Mouse (Mus musculus) forebrain, postnatal 0 days (tissue): ENCODE results near the gene Mthfsl. TPM values are rescaled to one million over a fixed set of nuclear protein-coding genes. Genes with fewer than 3 reads are reported as not detected.
A peak's percentile ranks its signal among the peaks of the same experiment; 100 is the strongest.
"Not testable (repeated sequence)": the region's sequence is repeated elsewhere in the genome, so short reads cannot be mapped to it uniquely, and the experiment has no call there.

Source experiments
- ATAC-seq: fragments of 200-750 bp; cut with Nextera tagmentation; 2 replicates; pipeline ENCODE4 v1.8.0; 2017; ENCODE audit warnings: mild to moderate bottlenecking, moderate library complexity
- DNase-seq: peaks from one replicate; pipeline ENCODE4 v3.0.0-alpha.2; 2015
- H3K27ac ChIP-seq: fragments of 300-500 bp; sonication (generic); 2 replicates; pipeline ENCODE4 v1.5.1; 2014; ENCODE audit warnings: low read depth, mild to moderate bottlenecking, antibody characterized with exemption, low read length, moderate library complexity, mixed read lengths
- H3K27me3 ChIP-seq: fragments of 300-500 bp; sonication (generic); 2 replicates; pipeline ENCODE4 v1.6.1; 2014; ENCODE audit warnings: mild to moderate bottlenecking, low read length, mixed read lengths; ENCODE audit not compliant: insufficient read depth
- H3K36me3 ChIP-seq: fragments of 300-500 bp; sonication (generic); 2 replicates; pipeline ENCODE4 v1.6.1; 2014; ENCODE audit warnings: mild to moderate bottlenecking, moderate library complexity; ENCODE audit not compliant: insufficient read depth
- H3K4me1 ChIP-seq: fragments of 300-500 bp; sonication (generic); 2 replicates; pipeline ENCODE4 v1.6.1; 2014; ENCODE audit warnings: antibody characterized with exemption; ENCODE audit not compliant: insufficient read depth
- H3K4me2 ChIP-seq: fragments of 300-500 bp; sonication (generic); 2 replicates; pipeline ENCODE4 v1.6.1; 2014; ENCODE audit warnings: low read depth, mild to moderate bottlenecking, moderate library complexity
- H3K4me3 ChIP-seq: fragments of 300-500 bp; sonication (generic); 2 replicates; pipeline ENCODE4 v1.5.1; 2014; ENCODE audit warnings: low read depth, low read length, mixed read lengths
- H3K9ac ChIP-seq: fragments of 300-500 bp; sonication (generic); 2 replicates; pipeline ENCODE4 v1.6.1; 2014; ENCODE audit warnings: mild to moderate bottlenecking
- H3K9me3 ChIP-seq: fragments of 300-500 bp; sonication (generic); 2 replicates; pipeline ENCODE4 v1.6.1; 2016; ENCODE audit warnings: low read length
- CTCF ChIP-seq: sonication (generic); IDR thresholded peaks from 2 replicates; pipeline ENCODE4 v1.5.1; 2016; ENCODE audit warnings: antibody characterized with exemption, control low read depth, low read depth
- WGBS: fragments of 180-500 bp; shearing (Covaris S2); extraction: QIAGEN DNeasy Blood & Tissue Kit; methylation state at CpG from one replicate; pipeline ENCODE4 v1.1.7; 2014; 5-methylcytosine and 5-hydroxymethylcytosine counted together
- polyA plus RNA-seq: library from polyadenylated mRNA; unstranded; fragments of >200 nt; fragmentation: Nextera tagmentation; extraction: Ambion mirVana; gene quantifications from 2 replicates; pipeline ENCODE4 v1.2.1, GENCODE M21; 2015
- total RNA-seq: library from RNA; depleted of rRNA; stranded (reverse); fragments of >200 nt; gene quantifications from 2 replicates; pipeline ENCODE4 v1.2.3, GENCODE M21; 2014; rRNA removed

Mthfsl gene
- total RNA-seq (11.2 and 14.8 TPM in 2 replicates), polyA plus RNA-seq (41.8 and 52.8 TPM in 2 replicates)

DNA sequence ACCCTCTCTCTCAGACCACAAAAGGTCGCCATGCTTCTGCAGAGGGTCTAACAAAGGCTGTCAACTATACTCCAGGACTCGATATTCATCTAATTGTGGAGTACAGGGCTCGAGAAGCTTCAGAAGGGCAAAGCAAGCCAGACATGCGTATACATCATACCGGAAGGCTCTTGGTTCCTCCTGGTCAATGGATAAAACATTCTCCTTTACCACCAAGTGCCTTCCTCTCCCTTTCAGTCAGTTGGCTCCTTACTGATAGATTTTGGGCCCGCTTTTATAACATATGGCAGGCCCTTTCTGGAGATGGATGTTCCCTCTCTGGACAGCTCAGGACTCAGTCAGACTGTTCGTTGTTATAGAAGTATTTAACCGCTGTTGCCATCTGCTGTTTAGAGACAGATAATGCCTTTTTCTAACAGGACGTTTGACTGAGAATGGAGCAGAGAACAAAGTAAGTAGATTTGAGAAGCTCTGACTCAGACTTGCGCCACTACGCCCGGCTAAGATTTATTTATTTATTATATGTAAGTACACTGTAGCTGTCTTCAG, at the start of gene Mthfsl:
Gene Mthfsl, minus strand, starts transcription at position 308 of the 549 bp plus-strand sequence.
- 14% methylated on average over 11 of the region's 12 CpGs for WGBS
- H3K9me3 ChIP-seq, H3K4me1 ChIP-seq, H3K36me3 ChIP-seq, H3K27me3 ChIP-seq: not testable (repeated sequence)
- Histone ChIP-seq H3K27ac (peak within 1 kb of the TSS; percentile 81), H3K4me2 (peak within 1 kb of the TSS; percentile 46), H3K9ac (peak within 1 kb of the TSS; percentile 49), H3K4me3 (peak within 1 kb of the TSS; percentile 33)
- peak; percentile 70 for ATAC-seq
- DNase-seq: peak; percentile 58

DNA sequence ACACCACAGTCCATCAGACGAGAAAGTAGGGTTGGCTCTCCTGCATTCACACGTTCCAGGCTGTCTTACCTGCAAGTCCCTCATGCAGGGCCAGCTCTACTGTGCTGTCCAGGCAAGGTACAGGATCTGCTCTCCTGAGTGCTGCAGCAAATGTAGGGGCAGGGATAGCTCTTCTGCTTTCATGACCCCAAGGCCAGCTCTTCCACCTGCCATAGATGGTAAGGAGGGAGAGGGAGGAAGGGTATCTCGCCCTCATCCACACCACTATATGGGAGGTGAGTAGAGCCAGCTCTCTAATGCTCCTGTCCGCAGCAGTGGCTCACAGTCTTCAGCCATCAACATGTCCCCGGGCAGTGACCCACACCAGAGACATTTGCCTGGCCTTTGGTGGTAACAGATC, 49.4 kb upstream of the Mthfsl start:
- H3K36me3 ChIP-seq, ATAC-seq, H3K27ac ChIP-seq, H3K4me2 ChIP-seq, DNase-seq, H3K4me3 ChIP-seq, H3K27me3 ChIP-seq, H3K4me1 ChIP-seq, H3K9me3 ChIP-seq, H3K9ac ChIP-seq: not testable (repeated sequence)
- 90% methylated on average over 4 of the region's 5 CpGs for WGBS

DNA sequence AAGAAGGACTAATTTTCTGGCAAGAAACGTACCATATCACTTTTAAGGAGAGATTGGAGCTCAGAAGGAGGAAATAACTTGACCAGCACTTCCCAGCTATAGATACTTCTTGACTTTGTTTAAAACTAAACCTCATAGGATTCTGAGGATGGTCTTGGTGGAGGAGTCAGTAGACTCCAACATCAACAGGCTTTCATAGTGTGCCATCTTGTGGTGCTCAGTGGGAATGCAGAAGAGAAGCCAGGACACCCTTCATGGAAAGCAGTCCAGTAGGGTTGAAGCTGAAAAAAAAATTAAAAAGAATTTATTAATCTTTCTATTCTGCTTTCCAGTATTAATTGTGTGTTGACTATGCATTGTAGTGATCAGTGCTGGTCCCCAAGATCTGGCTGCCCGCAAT, 26.6 kb upstream of the Mthfsl start:
- H3K9ac ChIP-seq, H3K9me3 ChIP-seq, H3K4me2 ChIP-seq, H3K4me1 ChIP-seq, H3K36me3 ChIP-seq, ATAC-seq, H3K27me3 ChIP-seq, H3K4me3 ChIP-seq, H3K27ac ChIP-seq, DNase-seq: not testable (repeated sequence)
- WGBS: 43% methylated on average over 1 of the region's 2 CpGs
- peak; percentile 41 for TF ChIP-seq CTCF

DNA sequence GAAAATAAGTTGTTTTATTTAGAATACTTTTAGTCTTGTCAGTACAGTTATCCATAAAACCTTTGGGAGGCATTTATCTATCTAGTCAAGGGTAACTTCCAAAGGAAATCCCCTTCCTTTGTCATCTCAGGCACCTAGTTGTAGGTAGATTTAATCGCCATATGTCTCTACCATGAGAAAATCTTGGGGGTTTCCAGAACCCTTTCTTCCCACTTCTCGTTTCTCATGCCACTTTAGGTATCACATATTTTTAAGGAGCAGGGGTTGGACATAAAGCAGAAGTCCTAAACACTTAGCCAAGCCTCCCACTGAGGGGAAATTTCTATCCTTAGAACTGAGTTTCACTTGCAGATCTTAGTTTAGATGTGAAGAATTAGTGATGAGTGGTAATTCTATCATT, 25.9 kb upstream of the Mthfsl start:
- ATAC-seq, H3K4me1 ChIP-seq, H3K27me3 ChIP-seq, H3K9me3 ChIP-seq, H3K4me2 ChIP-seq, DNase-seq, H3K4me3 ChIP-seq, H3K27ac ChIP-seq, H3K9ac ChIP-seq, H3K36me3 ChIP-seq: not testable (repeated sequence)
- 83% methylated on average over 1 of the region's 2 CpGs for WGBS

DNA sequence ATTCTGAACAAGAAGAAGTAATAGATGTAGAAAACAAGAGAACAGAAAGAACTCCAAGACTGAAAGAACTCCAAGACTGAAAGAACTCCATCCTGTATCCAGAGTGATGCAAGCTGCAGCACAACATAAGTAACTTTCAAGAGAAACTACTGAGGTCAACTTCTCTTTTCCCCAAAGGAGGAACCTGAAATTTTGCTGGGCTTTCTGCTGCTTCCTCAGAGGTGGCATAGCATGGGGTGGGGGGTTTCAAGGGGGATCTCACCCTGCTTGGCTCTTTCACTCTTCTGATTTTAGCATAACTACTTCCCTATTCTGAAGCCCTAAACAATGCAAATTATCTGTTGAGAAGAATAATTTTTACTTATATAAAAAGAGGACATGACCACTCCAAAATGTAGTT, 15.2 kb upstream of the Mthfsl start:
- H3K4me2 ChIP-seq, H3K9me3 ChIP-seq, DNase-seq, ATAC-seq, H3K4me3 ChIP-seq, H3K9ac ChIP-seq, H3K27ac ChIP-seq, H3K4me1 ChIP-seq, H3K36me3 ChIP-seq, H3K27me3 ChIP-seq: not testable (repeated sequence)

DNA sequence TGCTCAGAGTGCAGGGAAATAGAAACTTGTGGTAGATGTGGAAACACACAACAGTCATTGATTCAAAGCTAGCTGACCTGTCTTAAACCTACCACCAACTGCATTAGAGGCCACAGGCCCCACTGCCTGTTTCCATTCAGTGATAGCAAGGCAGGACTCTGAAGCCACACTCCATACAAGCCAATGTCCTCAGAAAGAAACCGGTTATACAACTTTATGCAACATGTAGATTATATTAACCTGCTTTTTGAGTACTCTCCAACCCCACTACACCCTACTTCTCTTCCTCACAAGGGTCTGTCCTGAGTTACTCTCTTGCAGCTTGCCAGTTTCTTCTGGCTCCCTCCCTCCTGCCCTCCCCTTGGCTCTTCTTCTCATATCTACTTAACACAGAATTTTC, 13.1 kb upstream of the Mthfsl start:
- not testable (repeated sequence) for H3K4me2 ChIP-seq, H3K9me3 ChIP-seq, H3K9ac ChIP-seq, H3K4me3 ChIP-seq, DNase-seq, H3K36me3 ChIP-seq, H3K27me3 ChIP-seq, ATAC-seq, H3K27ac ChIP-seq, H3K4me1 ChIP-seq
- WGBS: 84% methylated on average over 1 of the region's 1 CpGs

DNA sequence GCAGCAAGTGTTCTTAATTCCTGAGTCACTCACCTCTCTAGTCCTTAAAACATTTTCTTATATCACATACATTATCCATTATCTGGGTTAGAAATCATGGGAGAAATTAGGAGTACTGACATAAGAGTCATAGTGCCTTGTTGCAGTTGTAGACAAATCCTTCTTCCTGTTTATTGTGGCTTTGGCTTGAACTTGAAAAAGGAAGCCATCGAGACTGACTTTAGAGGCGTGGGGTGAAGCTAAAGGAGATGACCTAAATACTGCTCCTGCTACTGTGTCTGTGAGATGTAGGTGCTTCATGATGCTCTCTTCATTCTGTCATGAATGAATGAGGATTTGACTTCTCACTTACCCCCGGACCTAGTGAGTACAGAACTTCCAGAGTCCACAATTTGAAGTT, 12.2 kb upstream of the Mthfsl start:
- not testable (repeated sequence) for DNase-seq, ATAC-seq, H3K4me1 ChIP-seq, H3K9ac ChIP-seq, H3K9me3 ChIP-seq, H3K27ac ChIP-seq, H3K27me3 ChIP-seq, H3K4me3 ChIP-seq, H3K4me2 ChIP-seq, H3K36me3 ChIP-seq
- WGBS: 91% methylated on average over 1 of the region's 3 CpGs

DNA sequence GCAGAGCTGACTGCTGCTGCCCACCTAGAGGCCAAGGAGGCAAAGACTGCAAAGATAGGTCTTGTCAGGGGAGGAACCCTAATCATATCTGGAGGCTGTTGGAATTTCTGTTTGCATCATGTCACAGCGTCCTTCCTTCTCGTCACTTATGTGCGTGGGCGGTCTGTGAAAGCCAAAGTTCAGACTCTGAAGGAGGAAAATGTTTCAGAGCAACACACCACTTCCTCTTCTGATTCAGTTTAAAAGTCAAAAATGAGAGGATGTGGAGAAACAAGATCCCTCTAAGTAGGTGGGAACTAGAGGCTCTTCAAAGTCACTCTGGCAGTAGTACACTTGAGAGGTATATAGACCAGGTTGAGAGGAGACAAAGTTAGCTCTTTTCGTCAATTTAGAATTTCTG, 11.6 kb upstream of the Mthfsl start, which contains the start of gene Bcl2a1d:
Gene Bcl2a1d, minus strand, starts transcription at position 187 of the 400 bp plus-strand sequence.
- H3K9ac ChIP-seq, H3K4me2 ChIP-seq, H3K36me3 ChIP-seq, H3K27me3 ChIP-seq, H3K4me1 ChIP-seq, DNase-seq, H3K27ac ChIP-seq, H3K4me3 ChIP-seq, H3K9me3 ChIP-seq, ATAC-seq: not testable (repeated sequence)
- WGBS: 95% methylated on average over 5 of the region's 5 CpGs

DNA sequence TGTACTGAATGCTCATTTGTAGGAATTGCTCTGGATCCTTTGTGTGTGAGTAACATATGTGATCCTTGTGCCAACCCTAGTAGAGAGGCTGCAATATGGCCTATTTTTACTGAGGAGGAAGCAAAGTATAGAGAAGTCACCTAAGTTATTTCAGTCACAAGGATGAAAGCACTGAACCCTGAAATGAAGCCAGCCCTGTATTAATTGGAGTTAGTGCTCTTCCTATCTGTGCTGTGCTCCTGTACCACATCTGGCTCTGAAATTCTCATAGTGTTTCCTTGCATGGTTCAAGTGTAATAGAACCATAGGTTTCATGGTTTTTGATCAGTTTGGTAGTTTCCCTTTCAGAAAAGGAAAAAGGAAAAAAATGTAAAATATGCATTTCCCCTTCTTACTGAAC, 8.2 kb upstream of the Mthfsl start:
- H3K27ac ChIP-seq, H3K4me2 ChIP-seq, H3K9ac ChIP-seq, H3K9me3 ChIP-seq, DNase-seq, H3K4me1 ChIP-seq, H3K27me3 ChIP-seq, H3K4me3 ChIP-seq, ATAC-seq, H3K36me3 ChIP-seq: not testable (repeated sequence)

DNA sequence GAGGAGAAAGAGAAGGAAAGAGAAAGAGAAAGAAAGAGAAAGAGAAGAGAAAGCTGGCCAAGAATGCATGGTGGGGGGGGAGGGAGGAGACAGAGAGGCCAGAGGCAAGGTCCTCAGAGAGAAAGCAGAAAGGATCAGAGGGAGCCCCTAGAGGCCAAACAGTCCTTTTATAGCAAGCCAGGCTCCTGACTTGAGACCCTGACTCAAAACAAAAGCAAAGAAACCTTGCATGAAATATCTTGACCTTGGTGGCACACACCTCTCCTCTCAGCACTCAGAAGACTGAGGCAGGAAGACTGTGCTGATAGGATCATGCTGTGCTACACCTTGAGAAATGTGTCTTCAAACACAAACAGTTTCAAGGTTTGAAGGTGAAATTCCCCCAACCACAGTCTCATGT, 1.5 kb upstream of the Mthfsl start:
- H3K9ac ChIP-seq, DNase-seq, H3K9me3 ChIP-seq, ATAC-seq, H3K4me2 ChIP-seq, H3K4me3 ChIP-seq, H3K36me3 ChIP-seq, H3K4me1 ChIP-seq, H3K27me3 ChIP-seq, H3K27ac ChIP-seq: not testable (repeated sequence)
